10 mouse cellular contexts compared by ENCODE assay signal in the genomic region with DNA sequence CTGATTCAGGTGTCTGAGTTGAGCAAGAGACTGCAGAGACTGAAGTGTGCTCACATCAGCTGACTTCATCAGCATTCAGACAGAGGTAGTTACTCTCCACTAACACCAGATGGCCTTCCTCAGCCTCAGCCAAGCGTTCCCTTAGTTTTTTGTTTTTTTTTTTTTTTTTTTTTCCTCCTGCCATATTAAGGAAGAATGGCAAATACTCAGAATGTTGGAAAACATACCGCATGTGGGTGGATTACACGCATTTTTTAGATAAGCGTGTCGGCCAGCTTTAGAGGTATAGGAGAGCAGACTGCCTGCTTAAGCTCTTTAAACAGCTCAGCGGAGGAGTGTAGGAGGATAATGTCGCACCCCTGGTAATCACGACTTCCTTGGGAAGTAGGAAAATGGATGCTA.
A peak's percentile ranks its signal among the peaks of the same experiment; 100 is the strongest.
DNase-seq lines count a peak whose midpoint lies in the region; TF ChIP-seq lines count a peak whose summit lies in the region.
"Had no signal": no experiment of that assay in that cellular context is flagged by ENCODE, and none has a peak within 500 bp of the region (broad histone marks: within the 10 kb centered on the region; RNA-seq: fewer than 3 reads in every experiment).

No protein-coding gene starts in this region.

- DNase-seq in embryo, embryonic 10 days (ENCODE audit: low spot score) = peak; percentile 26
- DNase-seq in embryo, embryonic 9.5 days (ENCODE audit: extremely low spot score) = no peak
- peak; percentile 4 for DNase-seq in kidney, adult 2 months
- no peak for DNase-seq in kidney, adult 8-10 months
- peak; percentile 18 to 20 for DNase-seq in layer of hippocampus, adult 8-10 months (ENCODE audit: low spot score in 2 of 2)
- DNase-seq in cerebellum, adult 9-11 months = no peak
- no peak for DNase-seq in cerebellum, postnatal 4 days (ENCODE audit: low spot score in 2 of 2)
- DNase-seq: heart, adult 11 months had no signal

- WGBS in kidney, adult 2 months = 20% methylated on average over 8 of the region's 8 CpGs

- TF ChIP-seq POLR2A in kidney, adult 2 months (IDR thresholded peaks at IDR 0.05; ENCODE audit: low read depth, low read length) = no peak

- no peak overlapping the region for H3K27ac ChIP-seq in kidney, adult 2 months (ENCODE audit: insufficient read depth, low read depth, low read length)

- no peaks in the 10 kb centered on the region for H3K36me3 ChIP-seq in kidney, adult 2 months (ENCODE audit: control insufficient read depth, insufficient read depth, low read length)
- H3K36me3 ChIP-seq in E14TG2a.4 (ENCODE audit: insufficient read depth, low read length) = no peaks in the 10 kb centered on the region

- no peak; the same call in 1 of the 2 replicates for TF ChIP-seq CTCF in kidney, adult 2 months (conservative IDR thresholded peaks at IDR 0.05; ENCODE audit: insufficient read depth, insufficient read length, low read depth, low read length)
- TF ChIP-seq CTCF in E14TG2a.4 (conservative IDR thresholded peaks at IDR 0.05; ENCODE audit: low read length) = peak; percentile 23

- no peak overlapping the region for H3K4me3 ChIP-seq in kidney, adult 2 months (ENCODE audit: insufficient read depth, low read depth, low read length)
- H3K4me3 ChIP-seq in E14TG2a.4 (replicated peaks; ENCODE audit: low read length) = no peak overlapping the region

- H3K27me3 ChIP-seq in kidney, adult 2 months (replicated peaks; ENCODE audit: control insufficient read depth, insufficient read depth, low read length) = no peaks in the 10 kb centered on the region; the same call in 1 of the 2 replicates
- H3K27me3 ChIP-seq in E14TG2a.4 (ENCODE audit: insufficient read depth, low read length) = no peaks in the 10 kb centered on the region
- H3K27me3 ChIP-seq: Patski had no signal

- no peaks in the 10 kb centered on the region for H3K4me1 ChIP-seq in kidney, adult 2 months (ENCODE audit: control insufficient read depth, insufficient read depth, low read length)
- no peaks in the 10 kb centered on the region for H3K4me1 ChIP-seq in E14TG2a.4 (replicated peaks; ENCODE audit: low read depth, low read length)

- no peaks in the 10 kb centered on the region for H3K9me3 ChIP-seq in E14TG2a.4 (ENCODE audit: low read length)

Comparison
In these comparisons a context has a peak if more than half of its experiments do, and no peak if none do; other contexts are left out.
1. DNase-seq: peak in embryo, embryonic 10 days (single experiment), kidney, adult 2 months (single experiment) and layer of hippocampus, adult 8-10 months (2 of 2); none in embryo, embryonic 9.5 days (single experiment), kidney, adult 8-10 months (0 of 2), cerebellum, adult 9-11 months (single experiment) and cerebellum, postnatal 4 days (0 of 2).